Mouse (Mus musculus) G1E (cell line): ENCODE data around the gene Tbc1d10b.

Experiments
- CTCF ChIP-seq: IDR thresholded peaks from 2 replicates; pipeline ENCODE4 v1.5.1; 2012; ENCODE audit warnings: low read depth, low read length, inconsistent platforms, mixed read lengths
- POLR2AphosphoS5 ChIP-seq: IDR thresholded peaks from 2 replicates; pipeline ENCODE4 v1.6.1; 2012; ENCODE audit warnings: low read depth, low read length, inconsistent platforms; ENCODE audit not compliant: insufficient replicate concordance

DNA sequence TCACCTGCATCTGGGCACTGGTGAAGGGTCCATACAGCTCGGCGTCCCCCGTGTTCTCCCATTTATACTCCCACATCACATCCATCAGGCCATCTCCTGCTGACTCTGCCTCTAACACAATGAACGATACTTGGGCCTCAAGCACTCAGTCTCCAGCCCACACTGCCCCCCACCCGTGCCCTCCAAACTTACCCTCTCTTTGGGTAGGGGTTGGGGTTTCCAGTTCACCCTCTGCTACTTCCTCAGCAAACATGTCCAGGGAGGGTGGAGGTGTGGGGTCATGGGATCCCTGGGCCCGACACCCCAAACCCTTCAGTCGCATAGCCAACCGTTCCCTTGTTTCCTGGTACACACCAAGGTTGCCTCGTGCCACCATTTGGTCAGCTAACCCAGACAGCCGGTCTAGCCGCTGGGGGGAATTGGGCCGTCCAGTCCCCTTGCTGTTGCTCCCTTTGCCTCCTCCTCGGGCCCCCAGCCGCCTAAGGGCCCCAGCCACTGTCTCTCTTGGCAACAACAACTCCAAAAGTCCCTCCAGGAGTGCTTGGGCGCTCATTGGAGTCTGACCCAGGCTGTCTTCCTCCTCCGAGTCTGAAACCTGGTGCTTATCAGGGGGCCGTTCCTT, 14.1 kb downstream of the Tbc1d10b start:
- TF ChIP-seq CTCF (no peak), POLR2AphosphoS5 (no peak)
